Mouse (Mus musculus): Measurements from ENCODE around the gene 0610040J01Rik. TPM values are rescaled to one million over a fixed set of nuclear protein-coding genes. Genes with fewer than 3 reads are reported as not detected.
"Not testable (repeated sequence)": the region's sequence is repeated elsewhere in the genome, so short reads cannot be mapped to it uniquely, and the experiment has no call there.

Gene 0610040J01Rik
- total RNA-seq, 2 experiments from 2014 or later: 12.2 TPM; not detected in 1

- ATAC-seq (replicated peaks; ENCODE audit: low FRiP score, poor library complexity, severe bottlenecking): no peak
These were observed 79.1 kb downstream of the 0610040J01Rik start for GRCm38 (mm10) chr5:63891241-63891640.

GRCm38 (mm10) chr5:63891912-63892311, 79.7 kb downstream of the 0610040J01Rik start:
- no peak for ATAC-seq (replicated peaks; ENCODE audit: low FRiP score, poor library complexity, severe bottlenecking)

- not testable (repeated sequence) for ATAC-seq (replicated peaks; ENCODE audit: low FRiP score, poor library complexity, severe bottlenecking)
These were observed 85.0 kb downstream of the 0610040J01Rik start for GRCm38 (mm10) chr5:63897001-63897819.

GRCm38 (mm10) chr5:63897820-63898110, 85.6 kb downstream of the 0610040J01Rik start:
- no peak for ATAC-seq (replicated peaks; ENCODE audit: low FRiP score, poor library complexity, severe bottlenecking)

- no peak for ATAC-seq (replicated peaks; ENCODE audit: low FRiP score, poor library complexity, severe bottlenecking)
These were observed 91.2 kb downstream of the 0610040J01Rik start for GRCm38 (mm10) chr5:63903329-63903728.

GRCm38 (mm10) chr5:63906149-63907093, 94.3 kb downstream of the 0610040J01Rik start:
- ATAC-seq (replicated peaks; ENCODE audit: low FRiP score, poor library complexity, severe bottlenecking): peak; percentile 90

GRCm38 (mm10) chr5:63907513-63907912, 95.3 kb downstream of the 0610040J01Rik start:
- ATAC-seq (replicated peaks; ENCODE audit: low FRiP score, poor library complexity, severe bottlenecking): no peak

- no peak for ATAC-seq (replicated peaks; ENCODE audit: low FRiP score, poor library complexity, severe bottlenecking)
These were observed 98.2 kb downstream of the 0610040J01Rik start for GRCm38 (mm10) chr5:63910171-63910960.

GRCm38 (mm10) chr5:63914896-63915295, 102.7 kb downstream of the 0610040J01Rik start:
- ATAC-seq (replicated peaks; ENCODE audit: low FRiP score, poor library complexity, severe bottlenecking): no peak

GRCm38 (mm10) chr5:63916457-63917139, 104.4 kb downstream of the 0610040J01Rik start:
- no peak for ATAC-seq (replicated peaks; ENCODE audit: low FRiP score, poor library complexity, severe bottlenecking)

GRCm38 (mm10) chr5:63918201-63918600, 106.0 kb downstream of the 0610040J01Rik start:
- no peak for ATAC-seq (replicated peaks; ENCODE audit: low FRiP score, poor library complexity, severe bottlenecking)

- ATAC-seq (replicated peaks; ENCODE audit: low FRiP score, poor library complexity, severe bottlenecking): no peak
These were observed 111.3 kb downstream of the 0610040J01Rik start for GRCm38 (mm10) chr5:63923305-63924025.

GRCm38 (mm10) chr5:63925035-63925628, 113.0 kb downstream of the 0610040J01Rik start:
- ATAC-seq (replicated peaks; ENCODE audit: low FRiP score, poor library complexity, severe bottlenecking): no peak

- ATAC-seq (replicated peaks; ENCODE audit: low FRiP score, poor library complexity, severe bottlenecking): no peak
These were observed 118.7 kb downstream of the 0610040J01Rik start for GRCm38 (mm10) chr5:63930824-63931358.

GRCm38 (mm10) chr5:63932829-63933228, 120.7 kb downstream of the 0610040J01Rik start:
- no peak for ATAC-seq (replicated peaks; ENCODE audit: low FRiP score, poor library complexity, severe bottlenecking)

- no peak for ATAC-seq (replicated peaks; ENCODE audit: low FRiP score, poor library complexity, severe bottlenecking)
These were observed 123.4 kb downstream of the 0610040J01Rik start for GRCm38 (mm10) chr5:63935581-63935980.

- no peak for ATAC-seq (replicated peaks; ENCODE audit: low FRiP score, poor library complexity, severe bottlenecking)
These were observed 124.6 kb downstream of the 0610040J01Rik start for GRCm38 (mm10) chr5:63936740-63937139.

GRCm38 (mm10) chr5:63938575-63938974, 126.4 kb downstream of the 0610040J01Rik start:
- ATAC-seq (replicated peaks; ENCODE audit: low FRiP score, poor library complexity, severe bottlenecking): no peak

Measured in erythroid progenitor cell, adult 5-6 weeks (primary cell).